Mouse (Mus musculus) kidney, adult 2 months (tissue): Measurements from ENCODE around the gene Calm1.

ENCODE experiments used
- CTCF ChIP-seq: fragments of 200-500 bp; conservative IDR thresholded peaks from 2 replicates; pipeline ENCODE4 v1.5.1; 2011; ENCODE audit warnings: low read depth, mild to moderate bottlenecking, control low read depth, low read length, moderate library complexity, mixed read lengths; ENCODE audit not compliant: insufficient read depth, insufficient read length
- POLR2A ChIP-seq: fragments of 200-500 bp; IDR thresholded peaks from one replicate; pipeline ENCODE4 v1.6.1; 2011; ENCODE audit warnings: low read depth, low read length, control low read depth

GRCm38 (mm10) chr12:100167502-100167901 is 31.7 kb upstream of the Calm1 start:
- no peak for TF ChIP-seq POLR2A
- TF ChIP-seq CTCF: no peak
